Mouse (Mus musculus): ENCODE results near the gene Rrp7a.

Rrp7a gene

DNA sequence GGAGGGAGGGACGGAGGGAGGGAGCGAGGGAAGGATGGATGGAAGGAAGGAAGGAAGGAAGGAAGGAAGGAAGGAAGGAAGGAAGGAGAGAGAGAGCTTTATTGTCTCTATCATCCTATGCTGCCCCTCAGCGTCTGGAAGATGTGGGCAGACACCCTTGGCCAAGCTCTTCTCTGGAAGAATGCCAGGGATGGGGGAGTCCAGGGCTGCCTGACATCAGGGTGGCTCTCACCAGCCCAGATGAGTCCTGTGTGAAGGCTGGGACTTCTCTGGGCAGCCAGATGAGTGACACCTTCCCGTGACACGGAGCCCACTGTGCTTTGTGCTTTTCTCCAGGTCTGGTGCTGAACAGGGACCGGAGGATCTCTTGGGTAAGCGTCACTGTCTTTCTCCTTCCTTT, 10.7 kb downstream of the Rrp7a start:
- no peak for DNase-seq (ENCODE audit: low read depth, low spot score)

DNA sequence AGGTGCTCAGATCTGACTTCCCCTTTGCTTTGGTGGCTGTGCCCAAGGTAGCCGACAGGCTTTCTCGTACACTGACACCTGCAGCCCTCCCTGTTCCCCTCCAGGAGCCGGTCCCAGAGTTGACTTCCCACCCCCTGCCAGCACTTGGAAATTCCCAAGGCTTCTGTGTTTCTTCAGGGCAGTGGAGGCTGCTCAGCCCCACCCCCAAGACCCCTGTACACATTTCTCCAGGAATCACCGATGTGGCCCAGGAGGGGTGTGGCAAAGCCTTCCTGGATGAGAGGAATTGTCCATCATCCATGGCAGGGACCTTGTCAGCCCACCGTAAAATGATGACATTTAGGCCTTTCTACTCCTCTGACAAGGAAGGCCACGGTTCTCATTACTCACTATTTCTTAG, 11.3 kb downstream of the Rrp7a start:
- no peak for DNase-seq (ENCODE audit: low read depth, low spot score)

DNA sequence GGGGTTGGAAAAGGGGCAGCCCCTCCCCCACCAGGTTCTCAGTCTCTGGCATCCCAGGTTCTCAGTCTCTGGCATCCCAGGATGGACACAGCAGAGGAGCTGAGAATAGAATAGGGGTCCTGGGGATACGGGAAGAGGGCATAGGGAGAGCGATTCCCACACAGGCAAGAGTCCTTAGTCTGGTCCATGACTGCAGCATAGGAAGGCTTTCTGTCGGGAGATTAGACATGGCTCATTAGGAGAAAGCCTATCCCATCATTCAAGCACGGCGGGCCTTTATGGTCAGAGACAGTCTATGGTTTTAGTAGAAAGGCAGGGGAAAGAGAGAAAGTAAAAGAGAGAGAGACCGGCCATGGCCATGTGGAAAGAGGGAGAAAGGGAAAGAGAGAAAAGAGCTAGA, 14.8 kb downstream of the Rrp7a start:
- DNase-seq (ENCODE audit: low read depth, low spot score), result no peak

DNA sequence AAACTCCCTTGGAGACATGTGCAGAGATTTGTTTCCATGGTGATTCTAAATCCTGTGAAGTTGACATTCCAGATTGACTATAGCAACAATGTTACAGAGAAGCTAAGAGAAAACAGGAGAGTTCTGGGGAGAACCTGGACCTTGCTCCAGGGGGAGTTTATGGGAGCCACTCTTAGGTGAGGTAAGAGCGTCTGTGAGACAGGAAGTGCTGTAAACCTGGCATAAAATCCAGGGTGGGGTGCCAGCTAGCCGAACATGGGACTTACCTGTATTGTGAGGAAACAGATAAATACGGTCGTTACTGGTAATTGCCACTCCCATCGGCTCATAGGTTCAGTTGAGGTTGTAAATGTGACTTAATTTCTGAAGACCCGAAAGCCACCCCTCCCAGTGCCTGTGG, 16.2 kb downstream of the Rrp7a start:
- no peak for DNase-seq (ENCODE audit: low read depth, low spot score)

DNA sequence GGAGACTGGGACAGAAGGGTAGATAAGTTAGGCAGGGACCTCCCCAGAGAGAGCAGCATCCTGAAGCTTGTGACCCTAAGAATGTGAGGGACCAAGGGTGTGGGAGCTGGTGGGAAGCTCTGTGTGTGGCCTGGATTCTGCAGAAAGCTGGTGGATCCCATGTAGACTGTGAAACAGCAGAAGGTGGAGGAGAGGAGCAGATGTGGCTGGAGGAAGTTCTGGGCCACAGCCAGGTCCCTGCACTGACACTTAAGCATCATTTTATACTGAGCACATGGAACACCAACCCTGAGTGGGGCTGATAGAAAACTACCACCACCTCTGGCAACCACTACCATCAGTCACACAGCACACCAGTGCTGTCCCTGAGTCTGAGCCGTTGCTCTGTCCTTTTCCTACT, 19.5 kb downstream of the Rrp7a start:
- no peak for DNase-seq (ENCODE audit: low read depth, low spot score)

DNA sequence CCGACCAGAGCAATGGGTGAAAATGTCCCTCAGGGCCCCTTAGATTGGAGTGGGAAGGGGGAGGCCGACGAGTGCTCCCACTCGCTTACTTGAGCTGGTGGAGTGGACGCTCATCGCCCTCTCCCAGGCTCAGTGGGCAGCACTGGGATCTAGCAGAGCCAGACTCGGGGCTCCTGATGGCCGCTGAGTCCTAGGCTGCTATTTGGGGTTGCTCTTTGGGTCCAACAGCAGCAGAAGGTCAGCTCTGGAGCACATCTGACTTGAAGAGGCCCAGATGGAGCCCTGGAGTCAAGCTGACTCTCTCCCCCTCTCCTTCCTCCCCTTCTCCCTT, 22.3 kb downstream of the Rrp7a start:
- DNase-seq (ENCODE audit: low read depth, low spot score), result no peak

DNA sequence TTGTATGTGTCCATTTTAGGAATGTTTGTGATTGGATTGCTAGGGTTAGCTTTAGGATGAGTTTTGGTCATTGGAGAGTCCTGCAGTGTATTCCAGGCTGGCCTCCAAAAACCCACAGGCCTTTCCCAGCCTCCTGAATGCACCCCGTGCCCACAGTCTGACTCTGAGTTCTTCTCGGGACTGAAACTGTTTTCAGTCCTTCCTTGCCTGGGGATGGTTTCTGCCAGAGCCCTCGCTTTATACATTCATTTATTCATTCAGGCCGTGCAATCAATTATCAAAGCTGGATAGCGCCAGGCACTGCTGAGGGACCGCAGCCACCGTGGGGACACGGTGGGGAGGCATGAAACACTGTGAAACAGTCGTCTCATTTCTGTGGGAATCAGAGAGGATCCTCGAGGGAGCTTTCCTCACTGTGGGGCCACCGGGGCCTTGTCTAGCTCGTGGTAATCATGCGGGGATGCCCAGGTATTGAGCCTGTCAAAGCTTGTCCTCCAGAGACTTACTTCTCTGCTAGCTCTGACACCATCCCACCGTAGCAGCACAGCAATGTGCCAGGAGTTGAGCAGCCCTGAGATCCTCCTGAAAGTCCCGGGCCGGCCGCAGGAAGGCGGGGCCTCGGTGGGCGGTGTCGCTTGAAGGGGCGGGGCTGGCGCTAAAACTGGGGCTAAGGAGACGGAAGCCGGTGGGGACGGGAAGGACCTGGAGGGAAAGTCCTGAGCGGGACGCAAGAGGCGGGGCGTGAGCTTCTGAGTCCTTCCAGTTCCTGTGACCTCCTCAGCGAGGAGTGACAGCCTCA, 22.9 kb downstream of the Rrp7a start:
- DNase-seq (ENCODE audit: low read depth, low spot score), result peak; percentile 89

DNA sequence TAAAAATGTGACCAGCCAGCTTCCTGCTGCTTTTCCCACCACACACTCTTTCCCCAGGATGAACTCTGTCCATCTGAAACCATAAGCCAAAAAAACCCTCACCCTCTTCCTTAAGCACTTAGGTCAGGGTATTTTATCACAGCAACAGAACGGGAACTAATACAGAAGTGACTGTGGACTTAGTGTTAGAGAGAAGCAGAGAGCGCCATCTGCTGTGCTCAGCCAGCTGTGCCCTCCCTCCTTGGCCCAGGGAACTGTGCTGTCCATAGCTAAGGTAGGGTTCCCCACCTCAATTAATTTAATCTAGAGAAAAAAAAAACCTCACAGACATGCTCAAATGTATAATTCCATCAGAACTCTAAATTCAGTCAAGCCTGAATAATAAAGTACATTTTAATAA, 26.7 kb downstream of the Rrp7a start:
- DNase-seq (ENCODE audit: low read depth, low spot score), result peak; percentile 55

DNA sequence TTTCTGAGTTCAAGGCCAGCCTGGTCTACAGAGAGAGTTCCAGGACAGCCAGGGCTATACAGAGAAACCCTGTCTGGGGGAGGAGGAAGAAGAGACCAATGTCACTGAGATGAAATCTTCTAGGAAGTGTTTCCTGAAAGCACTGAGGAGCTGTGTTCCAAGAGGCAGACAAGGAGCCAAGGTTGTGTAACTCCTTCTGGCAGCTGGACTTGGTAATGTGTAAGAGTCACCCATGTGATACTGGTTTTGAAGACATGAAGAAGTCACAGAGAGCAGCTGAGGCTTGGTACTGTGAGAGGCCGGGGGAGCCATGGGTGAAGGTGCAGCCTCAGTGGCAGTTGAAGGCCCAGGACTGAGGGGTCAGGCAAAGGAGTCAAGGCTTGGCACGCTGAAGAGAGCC, 28.9 kb downstream of the Rrp7a start:
- DNase-seq (ENCODE audit: low read depth, low spot score), result no peak

DNA sequence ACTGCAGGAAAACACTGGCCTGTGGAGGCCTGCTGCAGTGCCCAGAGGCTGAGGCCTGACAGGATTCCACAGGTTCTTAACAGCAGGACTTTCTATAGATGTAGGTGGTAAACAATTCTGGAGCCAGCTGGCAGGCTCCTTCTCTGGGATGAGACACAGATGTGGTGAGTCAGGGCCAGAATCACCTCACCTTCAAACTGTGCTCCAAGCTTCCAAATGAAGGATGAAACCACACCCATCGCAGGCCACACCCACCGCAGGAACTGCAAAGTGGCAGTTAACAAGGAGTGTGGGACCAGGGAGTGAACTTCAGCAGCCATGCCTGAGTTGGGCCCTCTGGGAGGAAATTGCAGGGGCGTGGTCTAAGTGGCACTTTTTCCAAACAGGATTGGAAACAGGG, 31.7 kb downstream of the Rrp7a start:
- DNase-seq (ENCODE audit: low read depth, low spot score), result peak; percentile 89

DNA sequence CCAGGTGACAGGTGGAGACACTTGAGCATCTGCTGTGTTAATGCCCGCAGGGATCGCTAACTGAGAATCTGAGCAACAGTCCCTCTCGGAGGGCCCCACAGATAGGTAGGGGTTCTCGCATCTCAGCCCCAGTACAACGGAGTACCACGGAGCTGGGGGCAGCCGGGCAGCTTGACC, 33.3 kb downstream of the Rrp7a start, which contains the start of gene Serhl:
TSS of gene Serhl (plus strand) at position 78 of the 177 bp plus-strand sequence.
- DNase-seq (ENCODE audit: low read depth, low spot score), result no peak

DNA sequence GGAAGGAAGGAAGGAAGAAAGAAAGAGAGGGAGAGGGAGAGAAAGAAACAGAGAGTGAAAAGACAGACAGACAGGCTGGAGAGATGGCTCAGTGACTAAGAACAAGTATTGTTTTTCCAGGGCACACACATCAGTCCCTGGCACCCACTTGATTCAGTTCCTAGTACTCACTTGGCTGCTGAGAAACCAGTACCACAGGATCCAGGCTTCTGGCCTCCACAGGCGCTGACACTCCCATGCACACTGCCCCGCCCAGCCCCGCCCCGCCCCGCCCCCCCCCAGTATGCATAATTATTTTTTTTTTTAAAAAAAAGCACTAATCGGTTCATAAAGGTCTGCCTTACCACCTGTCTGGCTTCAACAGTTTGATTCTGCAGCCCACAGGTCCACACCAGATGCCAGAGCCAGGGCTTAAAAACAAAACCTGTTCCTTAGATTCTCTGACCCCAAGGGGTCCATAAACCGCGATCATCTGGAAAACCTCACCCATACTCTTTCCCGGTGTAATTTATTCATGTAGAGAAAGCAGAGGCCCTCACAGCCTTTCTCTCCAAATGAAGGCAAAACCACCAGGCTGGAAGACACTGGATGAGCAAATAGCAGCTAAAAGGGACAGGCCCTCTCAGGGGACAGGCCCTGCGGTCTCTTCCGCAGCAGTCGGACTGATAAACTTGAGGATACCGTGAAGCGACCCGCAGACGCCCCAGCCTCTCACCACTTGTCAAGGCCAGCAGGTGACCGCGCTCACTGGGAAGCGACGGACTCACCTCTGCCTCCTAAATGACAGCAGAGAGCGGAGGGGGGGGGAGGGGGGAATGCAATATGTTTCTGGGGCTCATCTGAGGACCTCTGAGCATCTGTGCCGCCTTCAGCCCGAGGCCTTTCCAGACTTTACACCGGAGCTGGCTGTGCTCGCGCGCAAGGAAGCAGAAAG, 33.8 kb downstream of the Rrp7a start:
- DNase-seq (ENCODE audit: low read depth, low spot score), result no peak

DNA sequence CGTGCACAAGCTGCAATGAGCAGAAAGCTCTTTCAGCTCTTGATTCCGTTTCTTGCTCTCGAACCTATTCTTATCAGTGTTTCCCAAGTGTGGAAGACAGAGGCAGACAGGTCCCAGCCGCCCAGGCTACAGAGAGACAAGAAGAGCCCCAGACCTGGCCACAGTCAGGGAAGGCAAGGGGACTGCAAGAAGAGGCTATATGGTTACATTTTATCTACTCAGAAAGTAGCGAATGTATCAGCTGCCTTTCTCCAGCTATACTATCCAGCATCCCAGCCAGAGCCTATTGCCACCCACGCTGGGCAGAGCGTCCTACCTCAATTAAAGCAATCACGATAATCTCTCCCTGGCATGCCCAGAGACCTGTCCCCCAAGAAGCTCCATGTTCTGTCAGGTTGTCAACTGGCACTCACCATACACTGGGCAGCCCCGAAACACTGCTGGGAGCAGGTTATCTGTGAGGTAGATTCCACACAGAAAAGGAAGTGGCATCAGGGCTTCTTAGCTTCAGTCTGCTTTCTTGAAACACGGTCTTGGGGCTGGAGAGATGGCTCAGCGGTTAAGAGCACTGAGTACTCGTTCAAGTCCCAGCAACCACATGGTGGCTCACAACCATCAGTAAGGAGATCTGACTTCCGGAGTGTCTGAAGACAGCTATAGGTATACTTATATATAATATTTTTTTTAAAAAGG, 35.8 kb downstream of the Rrp7a start:
- no peak for DNase-seq (ENCODE audit: low read depth, low spot score)

DNA sequence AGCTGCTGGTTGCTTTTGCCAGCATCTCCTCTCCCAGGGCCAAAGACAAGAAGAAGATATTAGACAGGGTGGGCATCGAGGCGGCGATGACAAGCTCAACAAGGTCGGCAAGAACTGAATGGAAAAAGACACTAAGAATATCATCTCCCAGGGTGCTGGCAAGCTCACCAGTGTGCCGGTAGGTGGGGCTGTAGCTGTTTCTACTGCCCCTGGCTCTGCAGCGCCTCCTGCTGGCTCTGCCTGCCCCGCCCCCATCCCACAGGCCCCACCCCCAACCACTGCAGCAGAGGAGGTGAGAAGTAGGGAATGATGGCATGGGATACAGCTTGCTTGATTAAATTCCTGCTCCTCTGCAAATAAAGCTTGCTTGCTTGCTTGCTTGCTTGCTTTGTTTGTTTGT, 36.7 kb downstream of the Rrp7a start:
- peak; percentile 79 for DNase-seq (ENCODE audit: low read depth, low spot score)

DNA sequence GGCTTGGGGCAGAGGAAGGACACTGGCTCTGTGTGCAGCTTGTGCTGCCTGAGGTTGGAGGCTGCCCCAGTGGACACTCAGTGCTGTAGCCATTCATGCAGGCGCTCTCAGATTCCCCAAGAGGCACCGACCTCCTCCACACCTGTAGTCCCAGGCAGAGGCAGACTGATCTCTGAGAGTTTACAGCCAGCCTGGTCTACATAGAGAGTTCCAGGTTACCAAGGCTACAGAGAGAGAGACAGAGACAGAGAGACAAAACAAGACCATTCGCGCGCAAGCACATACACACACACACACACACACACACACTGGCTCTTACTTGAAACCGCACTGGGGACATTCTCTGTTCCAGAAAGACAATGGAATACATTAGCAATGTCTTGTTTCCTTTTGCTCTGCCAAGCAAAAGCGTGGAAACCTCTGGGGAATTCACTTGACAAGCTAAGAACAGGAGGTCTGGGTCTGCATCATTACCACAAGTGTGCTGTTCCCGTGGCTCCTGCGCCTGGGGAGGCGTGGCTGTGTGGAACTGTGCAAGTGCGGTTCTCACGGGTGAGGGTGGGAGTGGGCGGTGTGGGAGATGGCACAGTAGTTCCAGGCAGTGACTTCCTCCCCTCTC, 38.5 kb downstream of the Rrp7a start:
- DNase-seq (ENCODE audit: low read depth, low spot score), result no peak

DNA sequence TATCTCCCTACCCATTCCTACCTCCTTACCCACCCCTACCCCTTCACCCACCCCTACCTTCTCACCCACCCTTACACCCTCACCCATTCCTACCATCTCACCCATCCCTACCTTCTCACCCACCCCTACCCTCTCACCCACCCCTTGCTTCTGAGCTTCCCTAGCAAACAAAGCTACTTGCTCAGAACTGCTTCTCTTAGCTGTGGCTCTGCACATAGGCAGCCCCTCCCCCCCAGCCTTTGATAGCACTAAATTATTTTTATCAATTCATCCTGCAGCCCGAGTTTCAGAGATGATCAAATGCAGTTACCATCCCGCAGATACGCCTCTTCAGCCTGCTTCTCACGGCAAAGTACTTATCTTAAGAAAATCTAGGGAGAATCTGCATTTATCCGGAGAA, 39.1 kb downstream of the Rrp7a start:
- no peak for DNase-seq (ENCODE audit: low read depth, low spot score)

DNA sequence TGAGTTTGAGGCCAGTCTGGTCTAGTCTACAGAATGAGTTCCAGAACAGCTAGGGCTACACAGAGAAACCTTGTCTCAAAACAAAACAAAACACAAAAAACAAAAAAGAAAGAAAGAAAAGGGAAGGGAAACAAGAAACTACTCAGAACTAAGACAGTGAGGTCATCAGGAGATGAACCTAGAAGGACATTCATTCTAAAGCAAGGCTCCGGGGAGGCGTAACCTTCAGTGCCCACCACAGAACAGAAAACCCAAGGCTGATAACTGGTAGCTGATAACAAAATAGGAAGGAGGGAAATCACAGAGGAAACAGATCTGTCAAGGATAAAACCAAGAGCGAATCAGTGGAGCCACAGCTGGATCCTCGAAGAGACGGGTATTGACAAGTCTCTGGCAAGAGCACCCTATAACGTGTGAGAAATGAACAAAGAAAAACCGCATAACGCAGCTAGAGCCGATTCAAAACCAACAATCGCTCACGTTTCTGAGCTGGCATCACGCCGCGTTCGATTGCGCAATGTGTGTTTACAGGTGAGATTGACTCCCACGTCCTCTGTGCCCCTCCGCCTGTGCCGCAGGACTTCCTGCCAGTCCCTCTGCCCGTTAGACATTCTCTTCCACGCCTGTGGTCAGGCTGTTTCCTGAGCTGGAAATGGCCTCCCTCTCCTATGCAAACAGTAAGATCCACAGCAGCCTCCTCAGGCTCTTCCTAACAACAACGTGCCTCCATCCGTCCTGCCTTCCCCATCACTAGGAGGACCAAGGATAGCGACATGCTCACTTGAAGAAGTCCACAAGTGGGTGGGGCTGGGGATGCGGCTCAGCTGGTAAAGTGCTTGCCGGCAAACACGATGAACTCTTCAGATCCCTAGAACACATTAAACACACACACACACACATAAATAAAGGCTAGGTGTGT, 46.7 kb downstream of the Rrp7a start:
- DNase-seq (ENCODE audit: low read depth, low spot score), result no peak

DNA sequence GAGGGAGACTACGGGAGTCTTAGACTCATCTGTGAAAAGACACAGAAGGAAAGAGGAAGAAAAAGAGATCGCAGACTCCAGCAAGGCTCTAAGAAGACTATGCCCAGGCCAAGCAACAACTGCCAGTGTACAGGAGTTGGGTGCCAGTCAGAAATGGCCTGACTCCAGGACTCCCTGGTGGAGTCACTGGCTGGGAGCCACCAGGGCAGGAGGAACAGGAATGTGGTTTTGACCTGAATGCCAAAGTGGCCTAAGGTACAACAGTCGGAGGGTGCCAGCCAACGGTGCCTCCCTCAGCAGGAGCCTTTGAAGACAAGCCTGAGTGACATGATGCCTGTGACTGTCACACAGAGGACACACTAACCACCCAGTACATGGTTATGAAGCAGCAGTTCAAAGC, 48.4 kb downstream of the Rrp7a start:
- no peak for DNase-seq (ENCODE audit: low read depth, low spot score)

DNA sequence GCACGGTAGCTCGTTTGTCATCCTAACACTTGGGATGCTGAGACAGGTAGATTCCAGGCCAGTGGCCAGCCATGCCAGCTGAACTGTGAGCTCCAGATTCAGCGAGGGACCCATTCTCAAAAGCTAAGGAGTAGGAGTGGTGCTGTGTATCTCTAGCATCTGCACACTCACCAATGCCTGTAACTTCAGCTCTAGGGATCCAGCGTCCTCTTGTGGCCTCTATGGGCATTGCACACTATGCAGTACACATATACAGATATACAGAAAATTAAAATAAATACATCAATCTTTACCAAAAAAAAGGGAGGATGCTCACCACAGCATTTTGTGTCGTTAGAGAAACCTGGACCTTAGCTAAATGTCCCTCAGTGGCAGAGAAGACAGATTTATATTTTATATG, 50.8 kb downstream of the Rrp7a start:
- DNase-seq (ENCODE audit: low read depth, low spot score), result no peak

DNA sequence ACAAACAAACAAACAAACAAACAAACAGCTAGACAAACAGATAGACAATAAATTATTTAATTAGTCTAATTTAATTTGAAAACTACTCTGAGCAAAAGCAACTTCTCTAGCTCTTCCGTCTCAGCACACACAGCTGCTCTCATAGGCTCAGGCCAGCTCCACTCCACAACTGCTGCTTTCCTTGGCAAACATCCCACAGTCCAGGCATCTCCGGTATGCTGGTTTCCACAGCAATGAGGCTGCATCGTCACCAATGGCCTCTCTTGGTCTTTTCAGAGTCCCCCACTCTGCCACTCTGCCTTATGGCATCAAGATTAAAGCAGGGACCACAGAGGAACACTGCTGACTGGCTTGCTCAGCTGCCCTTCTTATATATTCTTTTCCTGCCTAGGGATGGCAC, 51.7 kb downstream of the Rrp7a start:
- DNase-seq (ENCODE audit: low read depth, low spot score), result no peak

DNA sequence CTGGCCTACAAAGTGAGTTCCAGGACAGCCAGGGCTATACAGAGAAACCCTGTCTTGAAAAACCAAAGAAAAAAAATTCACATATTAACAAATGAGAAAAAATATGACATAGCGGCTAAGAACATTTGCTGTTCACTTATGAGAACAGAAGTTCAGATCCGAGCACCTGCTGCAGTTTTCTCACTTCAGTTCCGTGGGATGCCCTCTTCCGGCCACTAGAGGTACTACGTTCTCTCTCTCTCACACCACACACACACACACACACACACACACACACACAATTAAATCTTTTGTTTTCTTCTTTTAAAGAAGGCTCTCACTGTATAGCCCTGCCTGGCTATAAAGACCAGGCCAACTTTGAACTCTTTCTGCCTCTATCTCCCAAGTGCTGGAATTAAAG, 54.3 kb downstream of the Rrp7a start:
- DNase-seq (ENCODE audit: low read depth, low spot score), result no peak
